Mouse (Mus musculus): ENCODE measurements around the gene Cep97. TPM values are rescaled to one million over a fixed set of nuclear protein-coding genes. Genes with fewer than 3 reads are reported as not detected.

Gene Cep97
- total and polyA plus RNA-seq, 3 experiments: 10.7 to 11.1 TPM; not detected in 1

- H3K4me3 ChIP-seq (ENCODE audit: control insufficient read depth in 1 of 2, insufficient read depth in 1 of 2, low read depth in 2 of 2, low read length in 2 of 2): no peak overlapping the region
Observed at GRCm38 (mm10) chr16:55905370-55905769, 29.3 kb downstream of the Cep97 start.

DNA sequence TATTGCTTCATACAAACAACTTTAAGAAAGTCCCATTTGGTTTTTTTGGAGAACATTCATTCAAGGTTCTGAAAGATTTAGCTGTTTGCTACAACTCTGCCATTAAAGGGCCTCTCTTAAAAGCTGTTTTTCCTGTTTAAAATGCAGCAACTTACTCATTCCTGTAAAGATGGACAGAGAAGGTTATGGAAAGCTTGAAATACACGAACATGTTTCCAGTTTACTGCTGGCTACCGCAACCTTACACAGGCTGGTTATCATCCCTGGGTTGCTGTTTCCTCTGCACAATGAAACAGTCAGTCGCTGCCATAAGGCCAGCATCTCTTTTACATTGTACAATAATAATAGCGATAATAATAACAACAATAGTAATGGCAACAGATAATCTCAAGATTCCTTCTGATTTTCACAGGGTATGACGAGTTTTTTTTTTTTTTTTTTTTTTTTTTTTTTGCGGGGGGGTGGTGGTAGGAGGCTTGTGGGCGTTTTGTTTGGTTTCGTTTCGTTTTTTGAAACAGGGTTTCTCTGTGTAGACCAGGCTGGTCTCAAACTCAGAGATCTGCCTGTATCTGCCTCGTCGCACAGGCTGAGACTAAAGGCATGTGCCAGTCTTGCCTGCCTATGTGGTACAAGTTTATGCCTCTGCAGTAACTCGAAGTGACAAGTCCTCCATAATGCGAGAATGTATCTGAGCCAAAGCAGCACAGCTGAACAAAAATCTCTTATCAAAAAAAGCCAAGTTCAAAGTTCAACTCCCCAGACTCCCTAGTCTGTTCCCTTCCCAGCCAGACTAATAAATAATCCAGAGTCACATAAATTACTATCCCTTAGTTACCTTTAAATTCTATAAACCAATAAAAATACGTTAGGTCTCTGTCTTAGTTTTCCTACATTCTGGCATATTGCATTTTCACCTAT is 32.6 kb downstream of the Cep97 start:
- Histone ChIP-seq H3K27me3 (ENCODE audit: control insufficient read depth in 1 of 2, insufficient read depth in 2 of 2, low read length in 2 of 2) (no peaks in the 10 kb centered on the region), H3K36me3 (ENCODE audit: control insufficient read depth in 1 of 2, insufficient read depth in 2 of 2, low read length in 2 of 2) (peaks cover 0 to 4% of the 10 kb centered on the region in 2 experiments; a peak in 1 of 4 replicates), H3K4me1 (ENCODE audit: control insufficient read depth in 1 of 2, insufficient read depth in 2 of 2, low read length in 2 of 2) (peaks cover 0 to 7% of the 10 kb centered on the region in 2 experiments; a peak in 2 of 4 replicates), H3K9me3 (replicated peaks; ENCODE audit: insufficient read depth, low read length) (no peaks in the 10 kb centered on the region), H3K4me3 (ENCODE audit: control insufficient read depth in 1 of 2, insufficient read depth in 1 of 2, low read depth in 2 of 2, low read length in 2 of 2) (no peak overlapping the region), H3K79me2 (ENCODE audit: control insufficient read depth, insufficient read depth, low read length, poor library complexity) (no peaks in the 10 kb centered on the region), H3K9ac (ENCODE audit: control insufficient read depth, low read depth, low read length, poor library complexity, severe bottlenecking) (no peak overlapping the region), H3K27ac (ENCODE audit: control insufficient read depth, low read depth, low read length) (no peak overlapping the region)
- DNase-seq (ENCODE audit: low read depth, low spot score): no peak
- TF ChIP-seq ZNF384 (IDR thresholded peaks at IDR 0.05; ENCODE audit: low read depth, low read length): peak; percentile 37; the same call in 1 of the 2 replicates
- TF ChIP-seq GATA1 (IDR thresholded peaks at IDR 0.05; ENCODE audit: low read depth, low read length): no peak

More at GRCm38 (mm10) chr16:55905370-55905769, 29.3 kb downstream of the Cep97 start:
- Histone ChIP-seq H3K79me2 (ENCODE audit: control insufficient read depth, insufficient read depth, low read length, poor library complexity) (no peaks in the 10 kb centered on the region), H3K27ac (ENCODE audit: control insufficient read depth, low read depth, low read length) (no peak overlapping the region), H3K36me3 (ENCODE audit: control insufficient read depth in 1 of 2, insufficient read depth in 2 of 2, low read length in 2 of 2) (peaks cover 0 to 6% of the 10 kb centered on the region in 2 experiments; a peak in 2 of 4 replicates), H3K27me3 (ENCODE audit: control insufficient read depth in 1 of 2, insufficient read depth in 2 of 2, low read length in 2 of 2) (no peaks in the 10 kb centered on the region), H3K9ac (ENCODE audit: control insufficient read depth, low read depth, low read length, poor library complexity, severe bottlenecking) (no peak overlapping the region), H3K9me3 (replicated peaks; ENCODE audit: insufficient read depth, low read length) (no peaks in the 10 kb centered on the region), H3K4me1 (ENCODE audit: control insufficient read depth in 1 of 2, insufficient read depth in 2 of 2, low read length in 2 of 2) (peaks cover 2 to 5% of the 10 kb centered on the region in 2 experiments; a peak in 1 of 4 replicates)
- TF ChIP-seq E2F4 (IDR thresholded peaks at IDR 0.05; ENCODE audit: borderline replicate concordance, low read depth, low read length): no peak
- no peak for TF ChIP-seq RCOR1 (IDR thresholded peaks at IDR 0.05; ENCODE audit: low read depth, low read length)
- no peak for TF ChIP-seq MXI1 (IDR thresholded peaks at IDR 0.05; ENCODE audit: low read depth, low read length)
- TF ChIP-seq HCFC1 (IDR thresholded peaks at IDR 0.05; ENCODE audit: low read depth, low read length): no peak
- TF ChIP-seq MYC (IDR thresholded peaks at IDR 0.05; ENCODE audit: low read depth, low read length): no peak
- no peak for TF ChIP-seq TCF12 (IDR thresholded peaks at IDR 0.05; ENCODE audit: low read depth, low read length)
- TF ChIP-seq MAX (IDR thresholded peaks at IDR 0.05; ENCODE audit: low read length): no peak
- TF ChIP-seq ETS1 (IDR thresholded peaks at IDR 0.05; ENCODE audit: low read depth, low read length): no peak
- no peak for TF ChIP-seq KAT2A (conservative IDR thresholded peaks at IDR 0.05; ENCODE audit: low read depth, low read length)
- no peak for TF ChIP-seq TAL1 (IDR thresholded peaks at IDR 0.05; ENCODE audit: low read length)
- TF ChIP-seq ZNF384 (IDR thresholded peaks at IDR 0.05; ENCODE audit: low read depth, low read length): no peak
- no peak for TF ChIP-seq ELF1 (IDR thresholded peaks at IDR 0.05; ENCODE audit: low read depth, low read length)
- TF ChIP-seq MAFK (IDR thresholded peaks at IDR 0.05; ENCODE audit: borderline replicate concordance, low read depth, low read length): no peak
- no peak for TF ChIP-seq GABPA (IDR thresholded peaks at IDR 0.05; ENCODE audit: low read depth, low read length)
- no peak for TF ChIP-seq MAZ (IDR thresholded peaks at IDR 0.05; ENCODE audit: low read depth, low read length)
- no peak for DNase-seq (ENCODE audit: low read depth, low spot score)

All from MEL (cell line).